Mouse (Mus musculus) bone marrow, adult 2 months (tissue): ENCODE data around the gene Smagp.

Experiments used
- CTCF ChIP-seq: fragments of 200-500 bp; IDR thresholded peaks from 2 replicates; pipeline ENCODE4 v1.5.1; 2011; ENCODE audit warnings: low read length, control low read depth; ENCODE audit not compliant: control insufficient read depth, insufficient read depth
- POLR2A ChIP-seq: fragments of 200-500 bp; IDR thresholded peaks from 2 replicates; pipeline ENCODE4 v1.6.1; 2011; ENCODE audit warnings: low read depth, mild to moderate bottlenecking, control low read depth, low read length, borderline replicate concordance; ENCODE audit not compliant: control insufficient read depth

GRCm38 (mm10) chr15:100665411-100666218 is 28.9 kb upstream of the Smagp start:
- TF ChIP-seq CTCF (no peak), POLR2A (no peak)
